Mouse (Mus musculus): ENCODE measurements at regions not wholly inside any gene's neighbourhood (a gene's known extent, or its start where the extent isn't known, plus 50 kb on each side); places are given as distances from the start of the nearest gene placed in this dataset.

DNA sequence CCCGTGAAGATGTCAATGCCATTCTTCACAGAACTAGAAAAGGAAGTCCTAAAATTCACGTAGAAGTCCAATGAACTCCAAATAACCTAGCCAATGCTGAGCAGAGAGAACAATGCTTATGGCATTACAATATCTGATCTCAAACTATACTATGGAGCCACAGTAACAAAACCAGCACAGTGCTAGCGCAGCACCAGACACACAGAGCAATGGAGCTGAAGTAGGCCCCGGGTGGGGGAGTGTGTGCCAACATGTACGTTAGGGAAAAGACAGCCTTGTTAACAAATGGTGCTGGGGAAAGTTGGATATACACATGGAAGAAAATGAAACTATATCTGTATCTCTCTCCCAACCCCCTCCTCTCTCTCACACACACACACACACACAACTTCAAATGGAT, 409.8 kb downstream of the Rps24 start:
- WGBS: 91% methylated on average over 5 of the region's 5 CpGs

DNA sequence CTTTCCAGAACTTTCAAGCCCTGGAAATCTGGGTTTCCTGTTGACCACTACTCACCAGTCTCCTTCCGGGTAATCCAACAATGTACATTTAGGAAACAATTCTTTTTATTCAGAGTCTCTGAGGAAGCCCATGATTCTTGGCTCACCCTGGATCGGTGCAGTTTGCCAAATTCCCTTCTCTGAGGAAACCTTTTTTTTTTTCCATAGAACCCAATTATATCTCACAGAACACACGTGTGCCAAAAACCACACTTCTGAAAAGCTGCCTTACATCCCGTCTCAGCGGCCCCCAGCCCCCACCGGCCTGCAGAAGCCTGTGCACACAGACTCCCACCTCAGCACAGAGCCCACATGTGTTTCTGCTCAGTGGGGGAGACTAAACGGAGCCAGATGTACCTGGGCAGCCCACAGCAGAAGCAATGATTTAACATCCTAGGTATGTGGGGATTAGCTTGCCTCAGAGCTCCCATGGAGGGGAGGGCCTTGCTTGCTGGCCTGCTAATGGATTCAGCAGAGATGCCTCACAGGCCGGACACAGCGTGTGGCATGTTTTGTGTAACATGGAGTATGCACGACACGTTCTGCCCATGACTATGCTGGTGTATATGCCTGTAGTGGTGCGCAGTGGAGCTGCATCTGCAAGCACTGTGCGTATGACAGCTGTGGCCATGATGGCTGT, 413.7 kb downstream of the Rps24 start:
- Histone ChIP-seq H3K4me2 (ENCODE audit: low read depth) (no peak overlapping the region), H3K27me3 (ENCODE audit: insufficient read depth, low read length) (no peaks in the 10 kb centered on the region), H3K9ac (no peak overlapping the region), H3K9me3 (ENCODE audit: low read length) (no peaks in the 10 kb centered on the region), H3K36me3 (ENCODE audit: insufficient read depth) (no peaks in the 10 kb centered on the region), H3K4me1 (ENCODE audit: insufficient read depth) (peaks cover 5% of the 10 kb centered on the region; the same call in 1 of the 2 replicates), H3K27ac (ENCODE audit: low read depth, low read length) (no peak overlapping the region), H3K4me3 (ENCODE audit: low read depth, low read length) (no peak overlapping the region)
- no peak for TF ChIP-seq CTCF (IDR thresholded peaks at IDR 0.05; ENCODE audit: low read depth)
- WGBS: 40% methylated on average over 13 of the region's 13 CpGs
- ATAC-seq (peak; percentile 51), DNase-seq (peak; percentile 46)

More for the DNA sequence above, 409.8 kb downstream of the Rps24 start:
- DNase-seq (no peak), ATAC-seq (no peak)
- H3K9me3 ChIP-seq (ENCODE audit: low read length): no peaks in the 10 kb centered on the region
- no peak overlapping the region for H3K27ac ChIP-seq (ENCODE audit: low read depth, low read length)
- no peaks in the 10 kb centered on the region for H3K36me3 ChIP-seq (ENCODE audit: insufficient read depth)
- no peaks in the 10 kb centered on the region for H3K27me3 ChIP-seq (ENCODE audit: insufficient read depth, low read length)
- TF ChIP-seq CTCF (IDR thresholded peaks at IDR 0.05; ENCODE audit: low read depth): no peak
- no peak overlapping the region for H3K4me3 ChIP-seq (ENCODE audit: low read depth, low read length)
- H3K4me1 ChIP-seq (ENCODE audit: insufficient read depth): peaks cover 5% of the 10 kb centered on the region; the same call in 1 of the 2 replicates
- H3K4me2 ChIP-seq (ENCODE audit: low read depth): no peak overlapping the region
- no peak overlapping the region for H3K9ac ChIP-seq

DNA sequence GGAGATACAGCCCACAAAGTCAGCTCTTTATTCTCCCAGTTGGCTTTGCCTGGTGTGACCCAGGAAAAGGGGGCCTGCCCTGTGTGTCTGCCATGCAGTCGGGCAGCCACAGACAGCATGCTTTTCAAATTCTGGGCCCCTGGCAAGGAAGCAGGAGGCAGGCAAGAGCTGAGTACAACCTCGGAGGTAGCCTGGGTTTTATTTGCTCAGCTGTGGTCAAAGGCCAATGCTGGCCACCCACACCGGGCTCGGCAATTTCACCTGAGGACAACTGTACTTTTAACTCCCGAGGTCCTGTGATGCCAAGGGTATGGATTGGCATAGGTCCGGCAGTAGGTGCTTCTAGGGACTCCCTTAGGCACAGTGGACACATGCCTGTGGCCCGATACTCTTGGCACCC, 414.8 kb downstream of the Rps24 start:
- no peak overlapping the region for H3K9ac ChIP-seq
- 82% methylated on average over 7 of the region's 7 CpGs for WGBS
- H3K27me3 ChIP-seq (ENCODE audit: insufficient read depth, low read length): no peaks in the 10 kb centered on the region
- DNase-seq: no peak
- H3K4me3 ChIP-seq (ENCODE audit: low read depth, low read length): no peak overlapping the region
- no peaks in the 10 kb centered on the region for H3K9me3 ChIP-seq (ENCODE audit: low read length)
- H3K4me1 ChIP-seq (ENCODE audit: insufficient read depth): peaks cover 5% of the 10 kb centered on the region; the same call in 1 of the 2 replicates
- no peak overlapping the region for H3K27ac ChIP-seq (ENCODE audit: low read depth, low read length)
- no peak for TF ChIP-seq CTCF (IDR thresholded peaks at IDR 0.05; ENCODE audit: low read depth)
- no peak overlapping the region for H3K4me2 ChIP-seq (ENCODE audit: low read depth)
- H3K36me3 ChIP-seq (ENCODE audit: insufficient read depth): no peaks in the 10 kb centered on the region
- ATAC-seq: no peak

DNA sequence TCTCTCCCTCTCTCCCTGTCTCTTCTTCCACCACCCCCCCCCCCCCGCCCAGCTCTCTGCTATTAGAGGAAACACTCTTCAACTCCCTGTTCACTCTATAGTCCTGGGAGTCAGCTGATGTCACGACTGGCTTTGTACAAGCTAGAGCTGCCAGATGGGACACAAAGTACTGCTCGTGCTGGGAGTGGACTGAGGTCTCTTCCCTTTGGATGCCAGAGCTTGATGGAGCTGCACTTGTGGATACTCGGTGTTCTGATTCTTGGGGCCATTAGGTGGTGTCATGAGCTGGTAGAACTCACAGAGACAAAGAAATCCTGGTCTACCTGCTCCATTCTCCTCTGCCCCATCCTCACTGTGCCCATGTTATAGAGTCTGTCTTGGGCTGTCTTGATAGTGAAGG, 415.9 kb downstream of the Rps24 start:
- Histone ChIP-seq H3K9me3 (ENCODE audit: low read length) (no peaks in the 10 kb centered on the region), H3K27me3 (ENCODE audit: insufficient read depth, low read length) (no peaks in the 10 kb centered on the region), H3K4me2 (ENCODE audit: low read depth) (no peak overlapping the region), H3K4me3 (ENCODE audit: low read depth, low read length) (no peak overlapping the region), H3K4me1 (ENCODE audit: insufficient read depth) (peaks cover 6% of the 10 kb centered on the region; the same call in 1 of the 2 replicates), H3K27ac (ENCODE audit: low read depth, low read length) (no peak overlapping the region), H3K9ac (no peak overlapping the region), H3K36me3 (ENCODE audit: insufficient read depth) (no peaks in the 10 kb centered on the region)
- TF ChIP-seq CTCF (IDR thresholded peaks at IDR 0.05; ENCODE audit: low read depth): peak; percentile 27; the same call in 1 of the 2 replicates
- DNase-seq (peak; percentile 13), ATAC-seq (no peak)
- WGBS: 10% methylated on average over 3 of the region's 4 CpGs

DNA sequence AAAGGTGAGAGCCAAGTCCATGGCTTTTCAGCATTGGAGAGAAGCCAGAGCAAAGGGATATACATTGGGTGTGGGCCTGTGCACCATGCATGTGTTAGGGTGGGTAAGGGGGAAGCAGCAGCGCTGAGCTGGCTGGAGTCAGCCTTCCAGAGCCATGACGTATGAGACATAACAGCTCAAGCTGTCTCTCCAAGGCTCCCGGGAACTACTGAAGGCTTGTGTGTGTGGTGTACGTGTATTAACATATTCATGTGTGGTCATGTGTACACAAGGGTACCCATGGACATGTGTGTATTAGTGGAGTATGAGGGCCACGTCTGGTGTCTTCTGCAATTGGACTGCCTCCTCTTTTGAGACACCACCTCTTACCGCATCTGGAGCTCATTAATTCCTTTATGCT, 417.8 kb downstream of the Rps24 start:
- H3K27ac ChIP-seq (ENCODE audit: low read depth, low read length): no peak overlapping the region
- no peaks in the 10 kb centered on the region for H3K9me3 ChIP-seq (ENCODE audit: low read length)
- no peaks in the 10 kb centered on the region for H3K36me3 ChIP-seq (ENCODE audit: insufficient read depth)
- no peak for ATAC-seq
- no peak for TF ChIP-seq CTCF (IDR thresholded peaks at IDR 0.05; ENCODE audit: low read depth)
- no peak for DNase-seq
- H3K4me3 ChIP-seq (ENCODE audit: low read depth, low read length): no peak overlapping the region
- H3K4me2 ChIP-seq (ENCODE audit: low read depth): no peak overlapping the region
- H3K9ac ChIP-seq: no peak overlapping the region
- WGBS: 85% methylated on average over 6 of the region's 6 CpGs
- H3K4me1 ChIP-seq (ENCODE audit: insufficient read depth): peaks cover 9% of the 10 kb centered on the region; the same call in 1 of the 2 replicates
- no peaks in the 10 kb centered on the region for H3K27me3 ChIP-seq (ENCODE audit: insufficient read depth, low read length)

DNA sequence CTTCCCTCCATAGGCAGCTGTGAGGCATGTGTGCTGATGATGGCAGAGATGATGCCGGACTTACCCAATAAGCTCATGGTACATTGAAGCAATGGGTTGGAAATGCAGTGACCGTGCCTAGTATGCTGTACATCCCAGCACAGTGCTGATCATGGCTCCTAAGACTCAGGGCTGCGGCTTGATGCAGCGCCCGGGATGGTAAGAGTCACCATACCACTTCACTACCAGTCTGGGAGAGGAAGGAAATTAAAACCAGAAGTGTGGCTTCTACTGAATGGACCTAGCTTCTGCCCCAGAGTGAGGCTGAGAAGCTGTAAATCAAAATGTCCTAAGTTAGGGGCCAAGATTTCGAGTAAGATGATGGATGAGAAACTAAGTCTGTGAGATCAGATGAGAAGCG, 420.0 kb downstream of the Rps24 start:
- no peak for TF ChIP-seq CTCF (IDR thresholded peaks at IDR 0.05; ENCODE audit: low read depth)
- Histone ChIP-seq H3K9me3 (ENCODE audit: low read length) (no peaks in the 10 kb centered on the region), H3K4me3 (ENCODE audit: low read depth, low read length) (no peak overlapping the region), H3K36me3 (ENCODE audit: insufficient read depth) (no peaks in the 10 kb centered on the region), H3K4me1 (ENCODE audit: insufficient read depth) (peaks cover 8% of the 10 kb centered on the region; the same call in 1 of the 2 replicates), H3K4me2 (ENCODE audit: low read depth) (no peak overlapping the region), H3K27ac (ENCODE audit: low read depth, low read length) (no peak overlapping the region), H3K9ac (no peak overlapping the region), H3K27me3 (ENCODE audit: insufficient read depth, low read length) (no peaks in the 10 kb centered on the region)
- DNase-seq: no peak
- ATAC-seq: no peak
- 84% methylated on average over 7 of the region's 7 CpGs for WGBS

DNA sequence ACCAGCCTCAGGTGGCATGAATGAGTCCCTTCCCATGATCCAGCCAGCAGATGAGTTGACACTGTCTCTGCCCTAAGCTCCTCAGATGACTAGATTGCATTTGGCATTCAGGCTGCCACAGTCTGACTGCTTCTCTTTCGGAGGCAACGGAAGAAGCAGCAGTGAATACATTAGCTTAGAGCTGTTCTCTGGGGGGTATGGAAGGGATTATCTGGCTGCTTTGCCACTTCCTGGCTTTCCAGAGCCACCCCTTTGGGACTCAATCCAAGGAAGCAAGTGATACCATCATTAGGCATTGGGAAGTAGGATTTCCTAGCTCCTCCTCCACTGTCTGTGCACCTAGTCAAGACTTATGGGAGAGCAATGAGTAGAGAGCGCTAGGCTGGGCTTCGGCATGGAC, 421.5 kb downstream of the Rps24 start:
- no peak for TF ChIP-seq CTCF (IDR thresholded peaks at IDR 0.05; ENCODE audit: low read depth)
- H3K9ac ChIP-seq: no peak overlapping the region
- peak; percentile 80 for ATAC-seq
- no peaks in the 10 kb centered on the region for H3K36me3 ChIP-seq (ENCODE audit: insufficient read depth)
- H3K4me2 ChIP-seq (ENCODE audit: low read depth): no peak overlapping the region
- no peaks in the 10 kb centered on the region for H3K27me3 ChIP-seq (ENCODE audit: insufficient read depth, low read length)
- 61% methylated on average over 4 of the region's 4 CpGs for WGBS
- H3K4me1 ChIP-seq (ENCODE audit: insufficient read depth): peaks cover 8% of the 10 kb centered on the region; the same call in 1 of the 2 replicates
- H3K4me3 ChIP-seq (ENCODE audit: low read depth, low read length): no peak overlapping the region
- H3K9me3 ChIP-seq (ENCODE audit: low read length): no peaks in the 10 kb centered on the region
- H3K27ac ChIP-seq (ENCODE audit: low read depth, low read length): peak overlapping the region; percentile 50; the same call in 1 of the 2 replicates
- peak; percentile 58 for DNase-seq

Measured in forebrain, postnatal 0 days (tissue).